Mouse (Mus musculus) cerebral cortex, adult 2 months (tissue): ENCODE measurements around the gene Dpp10.

Experiments
- WGBS: fragments of 180-500 bp; shearing (Covaris S2); methylation state at CpG from one replicate; pipeline ENCODE4 v1.1.7; 2018; 5-methylcytosine and 5-hydroxymethylcytosine counted together

The Dpp10 gene

DNA sequence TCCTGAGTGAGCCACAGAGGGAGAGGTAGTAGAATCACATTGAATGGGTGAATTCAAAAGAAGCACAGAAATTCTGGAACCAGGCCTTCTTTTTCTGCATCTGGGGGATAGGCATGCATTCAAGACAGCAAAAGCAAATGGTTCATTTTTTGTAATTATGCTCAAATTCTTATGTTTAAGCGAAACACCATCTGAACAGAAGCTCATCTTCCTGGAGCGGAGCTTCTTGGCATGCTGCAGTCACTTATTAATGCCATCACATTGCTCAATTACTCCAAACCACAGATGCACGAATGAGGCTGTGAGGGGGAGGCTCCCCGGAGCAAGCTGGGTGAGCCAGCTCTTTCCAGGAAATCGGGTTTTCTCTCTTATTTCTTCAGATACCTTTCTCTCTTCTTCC is 142.7 kb downstream of the Dpp10 start:
- 25% methylated on average over 5 of the region's 5 CpGs for WGBS

DNA sequence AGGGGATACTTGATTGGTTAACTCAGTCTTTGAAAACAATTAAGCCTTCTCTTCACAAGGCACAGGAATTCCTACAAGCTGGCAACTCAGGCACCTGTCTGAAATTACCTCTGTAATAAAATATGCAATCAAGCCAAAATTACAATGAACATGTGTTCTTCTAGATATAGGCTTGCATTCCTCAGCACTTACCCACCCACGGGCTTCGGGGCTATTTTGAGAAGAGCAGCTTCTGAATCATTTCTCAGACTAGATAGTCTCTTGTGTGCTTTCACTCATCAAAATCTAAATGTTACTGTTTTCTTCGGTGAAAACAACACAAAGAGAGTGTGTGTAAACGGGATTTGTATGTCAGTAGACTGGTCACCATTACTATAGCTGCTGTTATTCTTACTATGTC is 144.1 kb downstream of the Dpp10 start:
- WGBS: 26% methylated on average over 4 of the region's 4 CpGs

DNA sequence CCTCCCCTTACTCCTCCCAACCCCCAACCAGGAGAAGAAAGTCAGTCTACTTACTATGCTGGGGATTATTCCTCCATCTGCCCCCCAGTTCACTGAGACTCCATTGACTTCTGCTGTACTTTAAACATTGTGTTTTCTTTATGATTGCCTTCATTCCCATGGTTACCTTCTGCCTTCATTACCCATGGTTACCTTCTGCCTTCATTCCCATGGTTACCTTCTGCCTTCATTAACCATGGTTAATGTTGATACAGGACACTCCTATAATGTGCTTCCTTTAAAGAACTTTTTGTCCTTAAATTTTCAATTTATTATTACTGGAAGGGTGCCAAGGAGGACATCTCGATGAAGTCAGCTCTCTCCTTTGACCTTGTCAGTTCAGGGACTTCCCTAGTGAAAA is 158.1 kb downstream of the Dpp10 start:
- 47% methylated on average over 1 of the region's 1 CpGs for WGBS

DNA sequence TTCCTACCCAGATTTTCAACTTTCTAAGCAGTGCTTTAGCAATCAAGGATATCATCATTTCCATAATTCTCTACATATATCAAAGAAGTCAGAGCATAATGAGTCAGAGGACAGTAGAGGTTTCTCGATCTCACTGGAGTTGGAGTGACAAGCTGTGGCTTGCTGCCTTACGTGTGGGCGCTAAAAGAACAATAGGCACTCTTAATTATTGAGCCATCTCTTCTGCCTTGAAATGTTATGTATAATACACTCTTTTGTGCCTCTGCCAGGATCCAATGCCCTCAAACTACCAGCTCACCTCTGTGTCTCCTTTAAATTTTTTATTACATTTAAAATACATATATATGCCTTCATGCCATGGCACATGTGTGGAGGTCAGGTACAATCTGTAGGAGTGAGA is 198.5 kb downstream of the Dpp10 start:
- 57% methylated on average over 3 of the region's 3 CpGs for WGBS

DNA sequence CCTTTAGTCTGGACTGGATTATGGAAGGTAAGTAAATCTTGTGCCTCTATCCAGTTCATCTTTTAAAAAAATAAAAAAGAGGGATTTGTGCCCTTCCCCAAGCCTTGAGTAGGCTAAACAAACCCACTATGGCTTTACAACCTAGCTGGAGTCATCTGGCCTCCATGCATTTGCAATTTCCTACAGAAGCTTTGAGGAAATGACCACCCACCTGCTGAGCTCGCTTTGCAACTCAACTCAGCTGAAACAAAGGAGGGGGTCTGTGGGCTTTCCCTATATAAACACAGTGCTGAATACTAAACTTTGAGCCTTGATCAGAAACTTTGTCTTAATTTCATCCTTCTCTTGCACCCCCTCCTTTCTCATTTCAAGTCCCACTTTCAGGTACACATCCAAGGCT is 244.2 kb downstream of the Dpp10 start:
- WGBS: 25% methylated on average over 1 of the region's 1 CpGs

DNA sequence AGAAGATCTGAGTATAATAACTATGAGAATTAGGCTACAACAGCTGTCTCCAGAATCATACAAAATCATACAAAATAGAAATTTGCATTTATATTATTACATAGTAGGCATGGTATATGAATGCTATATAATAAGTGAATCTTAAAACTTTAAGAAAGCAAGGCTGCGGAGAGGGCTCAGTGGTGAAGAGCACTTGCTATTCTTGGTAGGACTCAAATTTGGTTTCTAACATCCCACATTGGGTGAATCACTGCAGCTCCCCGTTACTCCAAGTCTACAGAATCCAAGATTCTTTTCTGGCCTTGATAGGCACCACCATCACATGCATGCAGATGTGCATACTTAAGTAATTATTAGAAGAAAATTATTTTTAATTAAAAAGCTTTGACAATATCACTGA is 279.8 kb downstream of the Dpp10 start:
- 61% methylated on average over 2 of the region's 2 CpGs for WGBS

DNA sequence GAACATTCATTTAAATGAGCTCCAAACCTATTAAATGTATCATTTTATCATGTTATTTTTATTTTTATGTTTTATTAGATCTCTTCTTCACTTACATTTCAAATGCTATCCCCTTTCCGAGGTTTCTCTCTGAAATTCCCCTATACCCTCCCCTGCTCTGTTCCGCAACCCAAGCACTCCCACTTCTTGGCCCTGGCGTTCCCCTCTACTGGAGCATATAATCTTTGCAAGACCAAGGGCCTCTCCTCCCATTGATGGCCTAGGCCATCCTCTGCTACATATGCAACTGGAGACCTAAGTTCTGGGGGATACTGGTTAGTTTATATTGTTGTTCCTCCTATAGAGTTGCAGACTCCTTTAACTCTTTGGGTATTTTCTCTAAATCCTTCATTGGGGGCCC is 283.1 kb downstream of the Dpp10 start:
- WGBS: 97% methylated on average over 3 of the region's 3 CpGs

DNA sequence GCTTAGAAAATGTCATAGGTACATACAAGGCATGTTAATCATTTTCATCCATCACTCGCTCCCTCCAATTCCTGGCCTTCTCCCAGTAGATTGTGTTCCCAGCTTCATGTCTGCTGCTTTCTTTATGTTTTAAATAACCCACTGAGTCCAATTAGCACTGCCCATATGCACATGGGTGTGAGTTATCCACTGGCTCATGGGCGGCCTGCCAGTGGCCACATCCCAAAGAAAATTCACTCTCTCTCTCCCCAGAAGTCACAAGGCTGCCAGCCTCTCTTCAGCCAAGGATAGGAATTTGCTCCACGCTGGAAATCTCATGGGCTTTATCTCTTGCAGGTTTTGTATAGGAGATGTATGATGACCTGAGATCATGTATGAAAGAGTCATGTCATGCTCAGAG is 338.1 kb downstream of the Dpp10 start:
- 72% methylated on average over 3 of the region's 3 CpGs for WGBS

DNA sequence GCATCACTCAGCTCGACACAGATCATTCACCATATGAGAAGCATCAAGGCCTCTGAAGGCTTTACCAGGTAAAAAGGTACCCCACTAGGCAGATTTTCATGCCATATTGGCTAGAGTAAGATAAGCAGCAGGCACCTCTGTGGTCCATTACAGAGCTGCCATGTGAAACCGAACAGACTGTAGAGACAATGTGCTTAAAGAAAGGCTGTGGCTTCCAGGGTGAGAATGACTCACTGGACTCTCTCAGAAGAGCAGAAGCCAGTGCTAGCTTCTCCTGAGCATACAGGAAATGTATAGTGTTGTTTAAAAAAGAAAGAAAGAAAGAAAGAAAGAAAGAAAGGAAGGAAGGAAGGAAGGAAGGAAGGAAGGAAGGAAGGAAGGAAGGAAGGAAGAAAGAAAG is 386.9 kb downstream of the Dpp10 start:
- WGBS: 63% methylated on average over 2 of the region's 2 CpGs

DNA sequence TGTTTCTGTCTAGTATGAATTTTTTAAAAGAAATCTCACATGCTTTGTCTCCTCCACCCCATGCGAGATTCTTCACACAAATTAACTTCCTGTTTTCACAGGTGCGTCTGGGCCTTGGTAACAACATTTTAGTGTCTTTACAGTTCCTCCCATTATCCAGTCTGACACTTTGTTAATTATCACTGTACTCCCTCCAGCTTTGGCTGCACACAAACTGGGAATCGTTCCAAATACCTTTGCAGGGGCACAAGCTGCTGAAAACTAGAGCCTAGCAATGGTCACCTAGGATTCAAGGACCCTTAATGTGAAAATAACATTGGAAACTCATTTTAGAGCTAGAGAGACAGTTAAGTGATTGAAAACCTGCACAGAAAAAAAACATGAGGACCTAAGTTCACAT is 388.8 kb downstream of the Dpp10 start:
- WGBS: 38% methylated on average over 3 of the region's 3 CpGs

DNA sequence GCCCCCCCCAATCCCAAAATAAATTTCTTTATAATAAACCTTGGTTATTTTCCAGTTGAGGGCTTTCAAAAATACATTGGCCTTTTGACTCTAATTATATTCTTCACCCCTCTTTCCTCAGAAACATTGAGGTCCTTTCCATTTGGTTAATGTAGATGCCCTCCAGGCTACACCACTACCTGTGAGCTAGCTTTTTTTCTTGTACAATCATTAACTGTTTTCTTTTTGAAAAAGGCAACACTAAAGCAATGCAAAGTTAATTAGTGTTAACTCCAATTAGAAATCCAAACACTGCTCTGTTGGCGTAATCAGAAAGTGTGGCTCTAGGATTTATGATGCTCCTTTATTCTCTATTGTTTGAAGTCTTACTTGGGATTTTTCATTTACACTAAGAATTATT is 407.5 kb downstream of the Dpp10 start:
- WGBS: 93% methylated on average over 1 of the region's 1 CpGs

DNA sequence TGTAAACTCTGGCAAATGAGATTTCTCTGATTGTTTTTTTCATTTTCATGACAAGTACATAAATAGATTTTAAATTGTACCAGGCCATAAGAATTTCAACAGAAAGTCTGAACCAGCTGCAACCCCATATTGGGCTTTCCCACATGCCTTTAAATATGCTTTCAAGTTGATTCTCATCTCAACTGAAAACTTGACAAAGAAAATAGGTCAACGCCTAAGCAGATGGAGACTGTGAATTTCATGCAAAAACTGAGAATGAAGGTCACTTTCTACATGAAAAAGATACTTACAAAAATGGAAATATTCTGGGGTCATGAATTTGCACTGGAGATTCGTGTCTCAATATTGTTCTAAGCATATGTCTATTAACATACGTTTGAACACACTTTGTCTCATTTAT is 417.1 kb downstream of the Dpp10 start:
- WGBS: 63% methylated on average over 3 of the region's 3 CpGs

DNA sequence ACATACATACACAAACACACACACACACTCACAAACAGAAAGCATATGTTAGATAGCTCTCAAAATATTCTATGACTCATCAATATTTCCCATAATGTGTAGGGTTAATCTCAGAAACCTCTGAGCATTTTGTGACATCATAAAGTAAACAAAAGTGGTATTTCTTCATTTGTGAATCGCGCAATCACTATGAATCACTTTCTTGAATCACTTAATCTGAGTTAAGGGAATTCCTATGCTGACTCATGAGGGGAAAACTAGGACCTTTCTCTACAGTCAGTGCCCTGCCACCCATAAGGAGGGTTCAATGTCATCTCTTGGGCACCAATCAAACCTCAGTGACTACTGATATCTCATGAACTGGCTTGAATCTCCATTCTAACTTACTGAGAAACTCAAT is 465.2 kb downstream of the Dpp10 start:
- 86% methylated on average over 2 of the region's 2 CpGs for WGBS

DNA sequence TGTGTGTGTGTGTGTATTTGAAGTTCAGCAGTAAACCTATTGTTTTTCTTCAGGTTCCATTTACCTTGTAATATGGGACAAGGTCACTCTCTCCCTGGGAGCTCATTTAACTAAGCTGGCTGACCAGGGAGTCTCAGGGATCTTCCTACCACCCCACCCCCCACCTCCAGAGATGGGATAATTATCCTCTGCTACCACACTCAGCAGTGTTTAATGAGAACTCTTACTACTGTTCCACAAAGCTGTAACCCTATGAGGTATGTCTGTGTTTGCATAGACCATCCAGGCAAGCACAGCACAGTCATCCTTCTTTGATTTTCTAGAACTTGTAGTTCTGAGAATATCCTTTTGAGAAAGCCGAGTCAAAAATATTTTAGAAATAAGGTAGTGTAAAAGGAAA is 471.6 kb downstream of the Dpp10 start:
- WGBS: 75% methylated on average over 1 of the region's 1 CpGs

DNA sequence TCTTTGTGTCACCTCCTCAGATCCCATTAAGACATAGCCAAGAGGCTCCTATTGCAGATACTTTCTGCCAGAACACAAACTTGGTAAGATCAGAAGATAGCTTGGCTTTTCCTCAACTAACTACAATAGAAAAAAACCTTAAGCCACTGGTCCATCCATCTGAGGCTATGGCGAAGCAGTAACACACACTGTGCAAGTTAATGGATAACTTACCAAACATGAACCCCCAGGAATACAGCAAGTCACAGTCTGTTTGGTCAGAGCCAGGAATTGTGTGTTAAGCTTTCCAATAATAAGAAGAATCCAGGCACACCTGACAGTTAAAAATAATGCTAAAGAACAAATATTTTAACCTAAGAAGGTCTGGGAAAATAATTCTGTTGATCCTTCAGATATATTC is 502.9 kb downstream of the Dpp10 start:
- WGBS: 88% methylated on average over 1 of the region's 1 CpGs

DNA sequence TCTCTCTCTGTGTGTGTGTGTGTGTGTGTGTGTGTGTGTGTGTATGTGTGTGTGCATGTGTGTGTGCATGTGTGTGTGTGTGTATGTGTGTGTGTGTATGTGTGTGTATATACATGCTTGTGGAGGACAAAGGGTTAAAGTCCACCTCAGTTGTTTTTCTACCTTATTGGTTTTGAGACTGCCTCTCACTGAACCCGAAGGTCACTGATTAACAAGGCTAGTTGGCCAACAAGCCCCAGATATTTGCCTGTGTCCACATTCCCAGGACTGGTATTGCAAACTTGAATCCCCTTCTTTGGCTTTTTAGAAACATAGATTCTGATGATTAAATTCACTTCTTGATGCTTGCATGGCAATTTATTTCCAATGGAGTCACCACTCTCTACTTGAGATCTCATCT is 577.6 kb downstream of the Dpp10 start:
- WGBS: 28% methylated on average over 1 of the region's 1 CpGs

DNA sequence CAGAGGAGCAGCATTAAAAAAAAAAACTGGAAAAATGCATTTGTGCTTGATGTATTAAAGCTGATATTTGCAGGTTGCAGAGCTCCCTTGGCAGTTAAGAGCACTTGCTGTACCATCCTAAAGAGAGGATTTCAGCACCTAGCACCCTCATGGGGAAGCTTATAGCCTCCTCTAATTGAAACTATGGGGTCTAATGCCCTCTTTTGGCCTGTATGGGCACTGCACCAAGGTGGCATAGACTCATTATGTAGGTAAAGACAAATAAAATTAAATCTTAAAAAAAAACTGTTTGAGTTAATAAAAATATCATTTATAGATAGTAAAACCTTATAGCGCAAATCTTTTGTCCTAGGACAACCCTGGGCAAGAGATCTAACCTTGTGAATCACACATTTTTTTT is 631.2 kb downstream of the Dpp10 start:
- WGBS: 64% methylated on average over 1 of the region's 1 CpGs

DNA sequence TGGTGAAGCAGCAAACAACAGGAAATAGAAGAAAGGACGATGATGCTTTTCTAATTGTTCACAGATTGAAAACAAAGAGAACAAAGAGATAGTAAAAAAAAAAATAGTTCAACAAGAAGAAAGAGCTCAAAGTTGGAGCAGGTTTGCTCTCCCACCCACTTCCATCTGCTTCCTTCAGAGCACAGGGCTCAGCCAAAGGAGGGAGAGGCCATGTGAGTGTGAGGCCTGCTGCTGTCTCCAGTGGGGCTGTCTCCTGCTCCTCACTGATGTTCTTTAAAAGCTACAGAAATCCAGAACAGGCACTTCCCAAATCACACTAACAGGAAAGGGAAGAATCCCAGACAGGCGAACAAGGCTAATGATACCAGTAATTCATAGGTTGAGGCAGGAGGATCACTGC is 694.1 kb downstream of the Dpp10 start:
- 53% methylated on average over 2 of the region's 2 CpGs for WGBS

DNA sequence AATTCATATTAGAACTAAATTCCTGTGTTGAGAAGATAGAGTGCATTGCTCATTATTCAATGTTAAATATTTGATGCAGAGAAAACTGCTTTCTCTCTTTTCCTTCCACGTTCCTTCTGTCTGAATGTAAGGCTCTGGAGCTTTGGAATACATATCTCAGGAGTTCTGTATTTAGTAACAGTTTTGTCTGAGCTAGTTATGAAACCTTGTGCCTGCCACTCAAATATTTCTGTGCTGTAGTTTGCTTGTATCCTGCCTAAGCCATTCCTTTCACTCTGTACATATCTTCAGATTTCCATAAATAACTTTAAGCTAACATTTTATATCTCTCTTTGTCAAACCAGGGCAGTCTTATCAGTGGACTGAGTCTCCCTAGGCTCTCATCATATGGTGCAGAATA is 707.5 kb downstream of the Dpp10 start:
- 40% methylated on average over 1 of the region's 1 CpGs for WGBS

DNA sequence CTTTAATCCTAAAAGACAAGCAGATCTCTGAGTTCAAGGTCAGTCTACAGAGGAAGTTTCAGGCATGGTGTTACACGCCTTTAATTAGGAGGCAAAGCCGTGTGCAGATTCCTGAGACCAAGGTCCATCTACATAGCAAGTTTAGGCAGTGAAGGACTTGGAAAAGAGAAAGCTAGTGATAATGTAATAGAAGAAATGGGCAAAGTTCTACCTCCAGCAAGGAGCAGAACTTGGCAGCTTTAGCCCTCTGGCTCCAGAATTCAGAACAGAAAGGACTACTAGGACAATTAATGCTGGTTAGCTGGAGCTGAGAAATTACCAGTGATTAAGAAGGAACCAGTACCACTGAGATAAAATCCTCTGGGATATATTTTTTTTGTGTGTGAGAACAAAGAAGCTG is 728.5 kb downstream of the Dpp10 start:
- WGBS: 94% methylated on average over 2 of the region's 2 CpGs
